Mouse (Mus musculus): ENCODE measurements at regions not wholly inside any gene's neighbourhood (a gene's known extent, or its start where the extent isn't known, plus 50 kb on each side); places are given as distances from the start of the nearest gene placed in this dataset.

GRCm38 (mm10) chr10:126492211-126492610, 408.9 kb downstream of the Atp23 start:
- DNase-seq (ENCODE audit: low spot score) = no peak

- DNase-seq (ENCODE audit: low spot score) = no peak
Observed at GRCm38 (mm10) chr10:126485129-126485528, 416.0 kb downstream of the Atp23 start.

DNA sequence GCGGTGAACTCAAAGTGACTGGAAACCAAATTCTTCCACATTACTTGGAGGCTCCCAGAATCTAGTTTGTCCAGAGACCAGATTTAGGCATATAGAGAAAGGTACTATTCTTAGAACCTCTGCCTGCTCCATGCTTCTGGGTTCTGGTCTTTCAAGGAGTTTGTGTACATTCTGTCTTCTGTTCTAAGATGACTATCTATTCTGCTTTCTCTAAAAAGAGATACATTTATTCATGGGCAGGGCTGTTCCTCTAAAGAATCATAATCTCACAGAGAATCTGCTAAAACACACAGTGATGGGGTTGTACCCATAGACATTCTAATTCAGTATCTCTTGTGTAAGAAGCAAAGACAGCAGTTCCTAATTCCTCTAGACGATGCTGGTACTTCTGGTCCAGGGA, 417.7 kb downstream of the Atp23 start:
- DNase-seq (ENCODE audit: low spot score) = no peak

DNA sequence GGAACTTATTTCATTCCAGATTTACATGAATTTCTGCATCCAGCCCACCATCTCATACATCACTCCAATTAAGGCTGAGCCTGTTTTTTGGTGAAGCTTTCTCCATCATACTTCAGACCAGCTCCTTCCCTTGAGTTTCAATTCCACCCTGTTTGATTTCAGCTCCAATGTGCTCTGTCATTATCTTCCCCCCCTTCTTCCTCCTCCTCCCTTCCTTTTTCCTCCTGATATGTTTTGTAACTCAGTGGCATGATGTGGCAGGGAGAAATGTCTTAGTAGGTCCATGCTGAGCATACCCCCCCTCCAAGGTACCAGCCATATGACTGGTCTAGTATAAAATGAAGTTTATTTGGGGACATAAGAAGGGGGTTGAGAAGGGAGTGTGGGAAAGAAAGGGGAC, 420.8 kb downstream of the Atp23 start:
- no peak for DNase-seq (ENCODE audit: low spot score)

- no peak for DNase-seq (ENCODE audit: low spot score)
Observed at GRCm38 (mm10) chr10:126479743-126480142, 421.4 kb downstream of the Atp23 start.

GRCm38 (mm10) chr10:126473050-126473719, 428.0 kb downstream of the Atp23 start:
- DNase-seq (ENCODE audit: low spot score) = no peak

DNA sequence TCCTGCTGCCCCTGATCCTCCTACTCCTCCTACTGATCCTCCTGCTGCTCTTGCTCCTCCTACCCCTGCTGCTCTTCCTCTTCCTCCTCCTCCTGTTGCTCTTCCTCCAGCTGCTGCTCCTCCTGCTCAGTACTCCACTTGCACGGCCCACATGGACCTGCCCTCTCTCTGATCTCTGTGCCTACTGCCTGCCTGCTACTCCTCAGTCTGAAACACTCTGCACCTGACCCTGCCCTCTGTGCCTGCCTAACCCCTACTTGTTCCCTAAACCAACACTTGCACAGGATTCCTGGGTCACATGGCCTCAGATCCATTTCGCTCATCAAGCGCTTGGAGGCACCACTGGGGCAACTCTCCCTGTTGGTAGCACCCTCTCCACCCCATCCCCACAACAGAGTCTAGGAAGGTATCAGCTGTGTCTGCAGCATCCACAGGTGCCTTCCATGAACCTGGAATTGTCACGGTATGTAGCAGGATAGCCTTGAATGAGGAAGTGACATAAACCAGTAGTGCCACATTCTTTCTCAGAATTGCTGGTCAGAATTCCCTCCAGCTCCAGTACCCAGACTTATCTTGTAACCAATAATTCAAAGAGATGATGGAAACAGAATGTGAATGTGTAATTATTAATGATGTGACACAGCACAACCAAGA, 430.2 kb downstream of the Atp23 start:
- DNase-seq (ENCODE audit: low spot score) = no peak

DNA sequence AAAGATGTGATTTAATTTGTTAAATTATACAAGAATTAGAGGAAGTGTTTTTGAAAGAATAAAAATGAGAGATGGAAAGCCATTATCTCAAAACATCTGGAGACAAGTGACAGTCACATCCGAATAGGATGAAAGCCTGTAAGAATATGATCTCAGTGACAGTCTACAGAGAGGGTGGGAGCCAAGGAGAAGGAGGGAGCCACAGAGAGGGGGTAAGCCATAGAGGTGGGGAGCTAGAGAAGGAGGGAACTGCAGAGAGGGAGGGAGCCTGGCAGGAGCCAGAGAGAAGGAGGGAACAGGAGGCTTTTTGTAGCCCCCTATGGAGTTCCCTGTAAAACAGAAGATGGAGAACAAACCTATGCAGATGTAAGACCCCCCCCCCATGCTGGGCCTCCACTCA, 438.4 kb downstream of the Atp23 start:
- DNase-seq (ENCODE audit: low spot score) = no peak

DNA sequence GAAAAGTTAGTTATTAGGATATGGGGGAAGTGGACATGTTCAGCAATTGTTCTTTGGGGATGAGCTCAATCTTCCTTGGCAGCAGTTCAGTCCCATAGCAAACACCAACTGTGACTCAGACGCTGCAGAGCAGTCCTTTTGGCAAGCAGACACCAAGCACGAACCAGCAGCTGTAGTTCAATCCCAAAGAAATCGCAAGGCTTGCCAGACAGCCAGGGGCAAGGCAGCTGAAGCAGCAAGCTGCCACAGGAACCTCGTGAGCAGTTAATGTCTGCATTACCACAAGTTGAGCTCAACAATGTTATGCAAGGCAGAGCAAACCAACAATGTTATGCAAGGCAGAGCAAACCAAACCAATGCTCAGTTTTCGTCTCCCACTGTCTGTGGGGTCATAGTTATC, 442.6 kb downstream of the Atp23 start:
- DNase-seq (ENCODE audit: low spot score) = no peak

DNA sequence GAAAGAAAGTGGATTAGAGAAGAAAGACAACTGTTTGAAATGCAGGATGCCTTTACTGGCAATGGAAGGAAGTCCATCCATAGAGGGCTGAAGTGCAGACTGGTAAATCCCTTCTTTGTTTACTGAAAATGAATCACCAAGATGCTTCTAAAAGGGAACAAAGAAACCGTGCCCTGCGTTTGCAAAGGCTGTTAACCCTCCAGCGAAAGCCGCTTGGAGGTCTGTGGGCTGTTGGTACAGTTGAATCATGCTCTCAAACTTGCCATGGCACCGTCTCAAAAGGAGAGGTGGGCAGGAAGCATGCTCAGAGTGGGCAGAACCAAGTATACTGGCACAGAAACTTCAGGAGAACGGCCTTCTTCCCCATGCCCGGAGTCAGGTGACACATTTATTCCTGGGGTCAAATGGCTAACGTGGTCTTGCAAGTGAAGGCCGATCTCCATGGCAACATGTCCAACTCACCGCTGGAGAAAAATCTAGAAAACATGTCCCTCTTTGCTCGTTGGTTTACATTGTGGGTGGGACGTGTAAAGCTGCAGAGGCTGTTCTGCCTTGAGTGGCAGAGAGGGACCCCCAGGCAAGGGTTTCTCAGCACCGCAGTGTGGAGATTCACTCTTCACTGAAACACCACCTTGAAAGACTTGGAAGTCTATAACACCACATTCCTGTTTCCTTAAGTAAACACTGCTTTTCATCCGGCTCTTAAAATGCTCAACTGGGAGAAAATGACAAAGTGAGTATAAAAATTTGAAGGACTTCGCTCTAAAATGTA, 448.2 kb downstream of the Atp23 start:
- no peak for DNase-seq (ENCODE audit: low spot score)

- no peak for DNase-seq (ENCODE audit: low spot score)
Observed at GRCm38 (mm10) chr10:126452057-126452622, 449.0 kb downstream of the Atp23 start.

DNA sequence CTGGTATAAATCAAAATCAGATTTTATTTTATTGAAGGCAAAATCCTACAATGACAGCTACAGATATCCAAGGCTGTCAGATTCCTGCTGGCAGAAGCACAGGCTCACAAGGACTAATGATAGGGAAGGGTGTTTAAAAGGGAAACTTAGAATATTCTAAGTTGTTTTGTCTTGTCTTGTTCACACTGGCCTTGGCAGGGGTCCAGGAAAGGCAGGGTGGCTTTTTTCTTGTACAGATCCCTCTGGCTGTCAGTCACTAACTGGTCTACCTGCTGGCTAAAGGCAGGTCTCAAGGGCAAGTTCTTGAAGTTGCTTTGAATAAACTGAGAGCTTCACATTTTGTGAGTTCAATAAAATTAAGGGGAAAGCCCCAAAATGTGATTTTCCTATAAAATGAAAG, 465.3 kb downstream of the Lrig3 start:
- no peak for DNase-seq (ENCODE audit: low spot score)

GRCm38 (mm10) chr10:126430346-126430745, 464.4 kb downstream of the Lrig3 start:
- DNase-seq (ENCODE audit: low spot score) = no peak

- DNase-seq (ENCODE audit: low spot score) = no peak
Observed at GRCm38 (mm10) chr10:126429502-126429901, 463.5 kb downstream of the Lrig3 start.

- no peak for DNase-seq (ENCODE audit: low spot score)
Observed at GRCm38 (mm10) chr10:126422066-126422465, 456.1 kb downstream of the Lrig3 start.

DNA sequence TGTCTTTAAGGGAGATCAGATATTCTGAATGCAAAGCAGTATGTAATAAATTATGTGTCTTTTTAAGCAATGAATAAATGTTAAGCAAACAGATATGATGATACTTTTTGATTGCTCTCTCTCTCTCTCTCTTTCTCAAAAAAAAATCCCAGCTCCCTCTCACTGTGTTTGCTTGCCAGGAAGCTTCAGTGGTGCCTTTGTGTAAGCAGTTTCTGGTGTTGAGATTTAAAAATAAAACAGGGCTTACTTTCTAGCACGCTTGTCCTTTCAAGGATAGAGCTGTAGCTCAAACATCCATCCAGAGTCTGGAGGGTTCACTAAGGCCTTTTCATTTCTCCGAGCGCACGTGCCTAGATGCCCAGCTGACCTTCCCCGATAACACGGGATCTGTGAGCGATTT, 447.8 kb downstream of the Lrig3 start:
- DNase-seq (ENCODE audit: low spot score) = peak; percentile 8

GRCm38 (mm10) chr10:126392235-126392634, 426.3 kb downstream of the Lrig3 start:
- no peak for DNase-seq (ENCODE audit: low spot score)

DNA sequence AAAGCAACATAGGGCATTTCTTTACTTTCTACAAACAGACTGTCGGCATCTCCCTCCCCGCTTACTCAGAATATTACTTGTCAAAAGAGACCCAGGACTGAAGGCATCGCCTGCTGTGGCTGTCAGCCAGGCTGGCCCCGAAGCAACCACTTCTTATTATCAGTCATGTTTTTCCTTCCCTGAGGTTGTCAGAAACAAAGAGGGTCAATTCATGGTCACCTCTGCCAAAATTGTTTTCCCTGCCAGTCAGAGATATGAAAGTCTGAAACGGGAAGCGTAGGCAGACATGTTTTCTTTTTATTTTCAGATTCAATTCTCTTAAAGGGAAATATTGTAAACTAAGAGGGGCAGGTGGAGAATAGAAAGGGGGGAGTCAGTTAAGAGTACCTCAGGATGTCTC, 425.8 kb downstream of the Lrig3 start:
- no peak for DNase-seq (ENCODE audit: low spot score)

DNA sequence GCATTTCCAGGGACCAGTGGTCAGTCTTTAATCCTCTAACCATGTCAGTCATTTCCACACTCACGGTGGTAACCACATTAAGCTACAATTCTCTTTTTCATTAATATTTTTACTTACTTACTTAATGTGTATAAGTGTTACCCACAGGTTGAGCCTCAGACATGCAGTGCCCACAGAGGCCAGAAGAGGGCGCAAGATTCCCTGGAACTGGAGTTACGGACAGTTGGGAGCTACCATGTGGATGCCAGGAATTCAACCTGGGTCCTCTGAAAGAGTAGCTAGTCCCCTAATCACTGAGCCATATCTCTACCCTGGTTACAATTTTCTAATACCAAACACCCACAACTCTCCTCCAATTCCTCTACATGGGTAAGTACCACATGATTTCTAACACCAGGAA, 420.5 kb downstream of the Lrig3 start:
- no peak for DNase-seq (ENCODE audit: low spot score)

DNA sequence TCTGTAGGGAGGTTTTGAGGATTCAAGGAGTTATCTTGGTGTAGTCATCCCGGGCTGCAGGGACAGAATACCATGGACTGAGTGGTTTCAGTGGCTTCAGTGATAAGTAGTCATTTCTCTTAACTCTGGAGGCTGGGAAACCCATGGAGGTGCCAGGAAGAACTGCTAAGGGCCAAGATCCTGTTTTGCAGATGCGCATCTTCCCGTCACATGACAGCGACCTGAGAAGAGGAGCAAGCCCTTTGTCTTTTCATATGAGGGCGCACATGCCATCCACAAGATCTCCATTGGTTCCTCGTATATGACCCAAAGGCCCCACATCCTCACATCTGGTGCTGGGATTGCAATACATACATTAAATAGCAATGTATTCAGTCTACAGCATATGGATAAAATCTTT, 419.7 kb downstream of the Lrig3 start:
- no peak for DNase-seq (ENCODE audit: low spot score)

DNA sequence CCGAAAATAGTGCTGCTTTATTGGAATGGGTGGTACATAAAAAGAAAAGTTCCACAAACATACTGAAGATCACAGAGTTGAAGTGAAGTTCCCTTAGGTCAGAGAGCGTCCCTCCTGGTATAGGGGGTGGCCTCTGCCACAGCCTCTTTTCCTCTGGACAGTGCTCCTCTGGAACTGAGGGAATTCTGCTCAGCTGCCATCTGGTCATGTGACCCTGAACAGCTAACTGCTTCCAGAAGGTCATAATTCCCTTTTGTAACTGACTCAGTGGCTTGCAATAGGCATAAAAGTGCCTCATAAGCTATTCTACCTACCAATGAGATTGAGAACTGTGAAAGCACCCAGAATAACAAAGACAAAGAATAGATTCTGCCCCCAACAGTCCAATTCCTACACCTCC, 414.4 kb downstream of the Lrig3 start:
- peak; percentile 33 for DNase-seq (ENCODE audit: low spot score)

GRCm38 (mm10) chr10:126379239-126379638, 413.3 kb downstream of the Lrig3 start:
- DNase-seq (ENCODE audit: low spot score) = peak; percentile 11

DNA sequence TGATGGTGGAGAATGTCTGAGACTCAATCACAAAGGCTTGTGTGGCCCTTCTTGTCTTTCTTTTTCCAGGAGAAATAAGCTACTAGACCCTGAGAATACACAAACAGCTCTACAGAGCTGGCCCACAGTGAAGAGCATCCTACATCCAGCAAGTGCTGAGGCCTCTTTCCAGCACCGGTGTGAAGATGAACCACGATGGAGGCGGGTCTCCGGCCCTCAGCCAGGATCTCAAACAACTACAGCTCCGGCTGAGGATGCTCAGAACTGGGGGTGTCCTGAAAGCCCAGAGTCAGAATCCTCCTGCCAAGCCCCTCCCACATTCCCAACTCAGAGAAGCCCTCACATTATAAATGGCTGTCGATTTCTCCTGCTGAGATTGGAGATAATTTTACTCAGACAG, 407.9 kb downstream of the Lrig3 start:
- no peak for DNase-seq (ENCODE audit: low spot score)
